Comparison of ENCODE assay signal across 16 mouse cellular contexts in genomic region chr14:61809716-61810437, GRCm38 (mm10).
DNase-seq lines count a peak whose midpoint lies in the region; ATAC-seq and TF ChIP-seq lines count a peak whose summit lies in the region.
"Had no signal": no experiment of that assay in that cellular context is flagged by ENCODE, and none has a peak within 500 bp of the region (broad histone marks: within the 10 kb centered on the region; RNA-seq: fewer than 3 reads in every experiment).

No protein-coding gene starts in this region.

- H3K27me3 ChIP-seq in lung, embryonic 14.5 days (ENCODE audit: insufficient read depth, low read length), result no peaks in the 10 kb centered on the region
- H3K27me3 ChIP-seq in hindbrain, postnatal 0 days (ENCODE audit: insufficient read depth, low read length), result no peaks in the 10 kb centered on the region
- H3K27me3 ChIP-seq: heart, embryonic 15.5 days; intestine, embryonic 15.5 days had no signal

- H3K27ac ChIP-seq in lung, embryonic 14.5 days (ENCODE audit: low read depth), result no peak overlapping the region
- H3K27ac ChIP-seq in hindbrain, postnatal 0 days, result no peak overlapping the region
- H3K27ac ChIP-seq: heart, embryonic 15.5 days; intestine, embryonic 15.5 days had no signal

- no peak for ATAC-seq in lung, embryonic 14.5 days (ENCODE audit: insufficient read depth)
- no peak for ATAC-seq in hindbrain, postnatal 0 days
- ATAC-seq: forebrain, embryonic 16.5 days; intestine, embryonic 15.5 days had no signal

- H3K9ac ChIP-seq in lung, embryonic 14.5 days, result no peak overlapping the region
- H3K9ac ChIP-seq in hindbrain, postnatal 0 days (replicated peaks; ENCODE audit: low read length), result no peak overlapping the region
- H3K9ac ChIP-seq: heart, embryonic 15.5 days; intestine, embryonic 15.5 days had no signal

- DNase-seq in heart, adult 11 months, result peak; percentile 68
- DNase-seq in heart, postnatal 36 days, result no peak
- DNase-seq in lung, embryonic 14.5 days, result peak; percentile 50
- no peak for DNase-seq in lung, postnatal 25 days (ENCODE audit: low spot score)
- peak; percentile 20 for DNase-seq in hindbrain, postnatal 0 days (ENCODE audit: low spot score)
- DNase-seq in right cerebral cortex, postnatal 25 days, result peak; percentile 24
- DNase-seq in spleen, postnatal 4 days (ENCODE audit: low spot score in 2 of 2), result no peak
- no peak for DNase-seq in lung, postnatal 10 days
- DNase-seq: cerebellum, adult 9-11 months; gastrocnemius, postnatal 36 days; lung, adult 2 months; retina, postnatal 1 day; thymus, postnatal 14 days had no signal

- TF ChIP-seq CTCF in lung, embryonic 14.5 days (IDR thresholded peaks at IDR 0.05; ENCODE audit: low read depth), result no peak
- TF ChIP-seq CTCF in hindbrain, postnatal 0 days (IDR thresholded peaks at IDR 0.05; ENCODE audit: low read depth), result no peak

- H3K36me3 ChIP-seq in lung, embryonic 14.5 days (ENCODE audit: insufficient read depth), result no peaks in the 10 kb centered on the region
- no peaks in the 10 kb centered on the region for H3K36me3 ChIP-seq in hindbrain, postnatal 0 days (ENCODE audit: insufficient read depth, low read length)
- H3K36me3 ChIP-seq: heart, embryonic 15.5 days; intestine, embryonic 15.5 days had no signal

- H3K4me2 ChIP-seq in lung, embryonic 14.5 days, result no peak overlapping the region
- H3K4me2 ChIP-seq in hindbrain, postnatal 0 days (ENCODE audit: low read depth, low read length), result no peak overlapping the region
- H3K4me2 ChIP-seq: heart, embryonic 15.5 days; intestine, embryonic 15.5 days had no signal

- no peak overlapping the region for H3K4me3 ChIP-seq in lung, embryonic 14.5 days (ENCODE audit: low read depth, low read length)
- H3K4me3 ChIP-seq in hindbrain, postnatal 0 days (ENCODE audit: low read length), result no peak overlapping the region
- H3K4me3 ChIP-seq: heart, embryonic 15.5 days; intestine, embryonic 15.5 days had no signal

- no peaks in the 10 kb centered on the region for H3K9me3 ChIP-seq in lung, embryonic 14.5 days (ENCODE audit: low read depth, low read length)
- H3K9me3 ChIP-seq in hindbrain, postnatal 0 days (ENCODE audit: low read length), result no peaks in the 10 kb centered on the region
- H3K9me3 ChIP-seq: heart, embryonic 15.5 days; intestine, embryonic 15.5 days had no signal

- peaks cover 8% of the 10 kb centered on the region; the same call in 1 of the 2 replicates for H3K4me1 ChIP-seq in lung, embryonic 14.5 days (ENCODE audit: insufficient read depth)
- H3K4me1 ChIP-seq in hindbrain, postnatal 0 days (ENCODE audit: insufficient read depth, low read length), result 0 out of 2 replicates have a peak, but pooled peaks cover 3% of the 10 kb centered on the region

- 50% methylated on average over 10 of the region's 10 CpGs for WGBS in lung, embryonic 14.5 days
- 69% methylated on average over 10 of the region's 10 CpGs for WGBS in hindbrain, postnatal 0 days

- intact Hi-C loops in heart, postnatal 36 days (cut with DNase I), result no loop called here

Comparison
In these comparisons a context has a peak if more than half of its experiments do, and no peak if none do; other contexts are left out.
1. DNase-seq: peak in heart, adult 11 months (single experiment), lung, embryonic 14.5 days (single experiment), hindbrain, postnatal 0 days (single experiment) and right cerebral cortex, postnatal 25 days (single experiment); none in heart, postnatal 36 days (0 of 2), lung, postnatal 25 days (single experiment), spleen, postnatal 4 days (0 of 2) and lung, postnatal 10 days (single experiment).